In genomic region chr4:46657116-46657515, GRCm38 (mm10) we compare ENCODE assay signal across 8 mouse cellular contexts. TPM values are rescaled to one million over a fixed set of nuclear protein-coding genes. Genes with fewer than 3 reads are reported as not detected.
A peak's percentile ranks its signal among the peaks of the same experiment; 100 is the strongest.
DNase-seq lines count a peak whose midpoint lies in the region; ATAC-seq and TF ChIP-seq lines count a peak whose summit lies in the region.

No protein-coding gene starts in this region.

- H3K4me3 ChIP-seq in hindbrain, embryonic 11.5 days (ENCODE audit: low read depth, low read length), result no peak overlapping the region
- no peak overlapping the region for H3K4me3 ChIP-seq in hindbrain, embryonic 13.5 days
- H3K4me3 ChIP-seq in ES-Bruce4 (ENCODE audit: low read depth, low read length), result no peak overlapping the region
- H3K4me3 ChIP-seq in forebrain, embryonic 16.5 days (replicated peaks; ENCODE audit: low read length), result no peak overlapping the region

- H3K27ac ChIP-seq in hindbrain, embryonic 11.5 days (ENCODE audit: low read depth, low read length), result no peak overlapping the region
- H3K27ac ChIP-seq in hindbrain, embryonic 13.5 days, result no peak overlapping the region
- H3K27ac ChIP-seq in ES-Bruce4 (ENCODE audit: insufficient read depth, low read length), result no peak overlapping the region
- no peak overlapping the region for H3K27ac ChIP-seq in forebrain, embryonic 16.5 days (ENCODE audit: low read length)

- H3K36me3 ChIP-seq in hindbrain, embryonic 11.5 days (ENCODE audit: control insufficient read depth, insufficient read depth, low read length), result no peaks in the 10 kb centered on the region
- H3K36me3 ChIP-seq in hindbrain, embryonic 13.5 days, result no peaks in the 10 kb centered on the region
- no peaks in the 10 kb centered on the region for H3K36me3 ChIP-seq in ES-Bruce4 (ENCODE audit: control insufficient read depth, insufficient read depth, low read length, poor library complexity, severe bottlenecking)
- H3K36me3 ChIP-seq in forebrain, embryonic 16.5 days (ENCODE audit: control insufficient read depth, insufficient read depth), result no peaks in the 10 kb centered on the region
- H3K36me3 ChIP-seq in splenic B cell, adult 2 months (ENCODE audit: control insufficient read depth, insufficient read depth, low read length, poor library complexity, severe bottlenecking), result no peaks in the 10 kb centered on the region

- peak; percentile 86 for DNase-seq in hindbrain, embryonic 11.5 days (ENCODE audit: low spot score)
- peak; percentile 79 for DNase-seq in c-Kit-positive CD71-negative TER-119-negative erythroid progenitor cells, embryonic 14.5 days (ENCODE audit: low read depth)
- peak; percentile 39 for DNase-seq in layer of hippocampus, adult 9-11 months
- DNase-seq in splenic B cell, adult 2 months (ENCODE audit: low read depth, low spot score), result peak; percentile 90

- H3K4me2 ChIP-seq in hindbrain, embryonic 11.5 days (replicated peaks; ENCODE audit: low read depth, low read length), result no peak overlapping the region
- no peak overlapping the region for H3K4me2 ChIP-seq in hindbrain, embryonic 13.5 days
- H3K4me2 ChIP-seq in forebrain, embryonic 16.5 days (ENCODE audit: low read length), result no peak overlapping the region

- H3K4me1 ChIP-seq in hindbrain, embryonic 11.5 days (replicated peaks; ENCODE audit: control insufficient read depth, insufficient read depth, low read length), result no peaks in the 10 kb centered on the region
- H3K4me1 ChIP-seq in hindbrain, embryonic 13.5 days (replicated peaks), result no peaks in the 10 kb centered on the region; the same call in 1 of the 2 replicates
- no peaks in the 10 kb centered on the region for H3K4me1 ChIP-seq in ES-Bruce4 (ENCODE audit: control insufficient read depth, insufficient read depth, low read length)
- H3K4me1 ChIP-seq in forebrain, embryonic 16.5 days (replicated peaks; ENCODE audit: control insufficient read depth, insufficient read depth, low read length), result no peaks in the 10 kb centered on the region

- WGBS in hindbrain, embryonic 11.5 days, result 13% methylated on average over 5 of the region's 5 CpGs
- WGBS in hindbrain, embryonic 13.5 days, result 15% methylated on average over 5 of the region's 5 CpGs
- 13% methylated on average over 5 of the region's 5 CpGs for WGBS in forebrain, embryonic 16.5 days

- ATAC-seq in hindbrain, embryonic 11.5 days (ENCODE audit: low FRiP score), result no peak
- ATAC-seq in hindbrain, embryonic 13.5 days (ENCODE audit: low FRiP score), result no peak
- ATAC-seq in forebrain, embryonic 16.5 days, result 0 out of 2 replicates have a peak, but pooled peaks have one; percentile 12
- ATAC-seq in megakaryocyte-erythroid progenitor cell, adult 5-6 weeks (replicated peaks; ENCODE audit: low FRiP score, low TSS enrichment, poor library complexity, severe bottlenecking), result peak; percentile 52

- no peak for TF ChIP-seq POLR2A in ES-Bruce4 (IDR thresholded peaks at IDR 0.05; ENCODE audit: insufficient read depth, low read length)

- TF ChIP-seq EP300 in ES-Bruce4 (IDR thresholded peaks at IDR 0.05; ENCODE audit: insufficient read depth, low read depth, low read length), result no peak

- no peak overlapping the region for H3K9ac ChIP-seq in hindbrain, embryonic 11.5 days (ENCODE audit: low read depth, low read length)
- H3K9ac ChIP-seq in hindbrain, embryonic 13.5 days, result no peak overlapping the region
- no peak overlapping the region for H3K9ac ChIP-seq in ES-Bruce4 (ENCODE audit: low read depth, poor library complexity, severe bottlenecking)
- no peak overlapping the region for H3K9ac ChIP-seq in forebrain, embryonic 16.5 days (replicated peaks; ENCODE audit: low read depth, low read length)

- no peaks in the 10 kb centered on the region for H3K27me3 ChIP-seq in hindbrain, embryonic 11.5 days (ENCODE audit: control insufficient read depth, insufficient read depth, low read length)
- H3K27me3 ChIP-seq in hindbrain, embryonic 13.5 days, result peaks cover 30% of the 10 kb centered on the region
- H3K27me3 ChIP-seq in ES-Bruce4 (ENCODE audit: control insufficient read depth, insufficient read depth, low read length, poor library complexity, severe bottlenecking), result no peaks in the 10 kb centered on the region
- H3K27me3 ChIP-seq in forebrain, embryonic 16.5 days (replicated peaks; ENCODE audit: control insufficient read depth, insufficient read depth, low read length), result no peaks in the 10 kb centered on the region; the same call in 1 of the 2 replicates
- no peaks in the 10 kb centered on the region for H3K27me3 ChIP-seq in splenic B cell, adult 2 months (ENCODE audit: control insufficient read depth, insufficient read depth, low read length, poor library complexity, severe bottlenecking)

- TF ChIP-seq CTCF in ES-Bruce4 (IDR thresholded peaks at IDR 0.05; ENCODE audit: low read depth, low read length), result peak; percentile 8

- no peaks in the 10 kb centered on the region for H3K9me3 ChIP-seq in hindbrain, embryonic 11.5 days (ENCODE audit: control insufficient read depth, low read length)
- H3K9me3 ChIP-seq in hindbrain, embryonic 13.5 days, result no peaks in the 10 kb centered on the region
- no peaks in the 10 kb centered on the region for H3K9me3 ChIP-seq in ES-Bruce4 (replicated peaks; ENCODE audit: control insufficient read depth, insufficient read depth, low read length, poor library complexity, severe bottlenecking)
- H3K9me3 ChIP-seq in forebrain, embryonic 16.5 days (ENCODE audit: control insufficient read depth, low read length), result no peaks in the 10 kb centered on the region

RNA-seq across cellular contexts. Expression of gene Tbc1d2, which starts 7.1 kb away (rescaled TPM):
- 1.0 and 1.1 TPM in 2 replicates for polyA plus RNA-seq in hindbrain, embryonic 11.5 days (2014; fragmentation: Nextera tagmentation; extraction: Ambion mirVana)
- 0.73 and 0.75 TPM in 2 replicates for polyA plus RNA-seq in hindbrain, embryonic 13.5 days (2015; fragmentation: Nextera tagmentation; extraction: Ambion mirVana)
- polyA plus RNA-seq in ES-Bruce4 (2011; ENCODE audit: insufficient read depth, insufficient read length, low read depth, missing spikeins), result 7.7 TPM in 2 replicates
- polyA plus RNA-seq in forebrain, embryonic 16.5 days (2015; fragmentation: Nextera tagmentation; extraction: Ambion mirVana), result 0.68 and 0.79 TPM in 2 replicates
- total RNA-seq in megakaryocyte-erythroid progenitor cell, adult 5-6 weeks (2014; fragmentation: Nextera tagmentation), result 0.26 and 0.64 TPM in 2 replicates
- total RNA-seq in megakaryocyte-erythroid progenitor cell, adult 5-6 weeks (2017), result 0.80 and 0.88 TPM in 2 replicates

RNA-seq across cellular contexts. Expression of gene Coro2a, which starts 55.1 kb away (rescaled TPM):
- polyA plus RNA-seq in hindbrain, embryonic 11.5 days (2014; fragmentation: Nextera tagmentation; extraction: Ambion mirVana), result 3.6 and 6.6 TPM in 2 replicates
- 6.0 and 6.7 TPM in 2 replicates for polyA plus RNA-seq in hindbrain, embryonic 13.5 days (2015; fragmentation: Nextera tagmentation; extraction: Ambion mirVana)
- polyA plus RNA-seq in ES-Bruce4 (2011; ENCODE audit: insufficient read depth, insufficient read length, low read depth, missing spikeins), result 13.1 and 14.6 TPM in 2 replicates
- polyA plus RNA-seq in forebrain, embryonic 16.5 days (2015; fragmentation: Nextera tagmentation; extraction: Ambion mirVana), result 5.6 and 7.6 TPM in 2 replicates
- total RNA-seq in megakaryocyte-erythroid progenitor cell, adult 5-6 weeks (2014; fragmentation: Nextera tagmentation), result 9.8 and 18.9 TPM in 2 replicates
- 1.6 and 7.3 TPM in 2 replicates for total RNA-seq in megakaryocyte-erythroid progenitor cell, adult 5-6 weeks (2017)

Comparison
In these comparisons a context has a peak if more than half of its experiments do, and no peak if none do; other contexts are left out.
1. ATAC-seq: peak in forebrain, embryonic 16.5 days (single experiment) and megakaryocyte-erythroid progenitor cell, adult 5-6 weeks (single experiment); none in hindbrain, embryonic 11.5 days (single experiment) and hindbrain, embryonic 13.5 days (single experiment).
2. DNase-seq: peak in every context shown above with its lines; median percentile 90 in splenic B cell, adult 2 months; 86 in hindbrain, embryonic 11.5 days; 79 in c-Kit-positive CD71-negative TER-119-negative erythroid progenitor cells, embryonic 14.5 days; 39 in layer of hippocampus, adult 9-11 months.